Mouse (Mus musculus) induced T-regulatory cell, adult 2 months (primary cell): ENCODE results near the gene Krt222.

ENCODE experiments used
- DNase-seq: peaks from one replicate; pipeline ENCODE4 v3.0.0-alpha.2; 2012; ENCODE audit warnings: low read depth

The Krt222 gene

GRCm38 (mm10) chr11:99238468-99238867, 5.4 kb downstream of the Krt222 start:
- peak; percentile 90 for DNase-seq

GRCm38 (mm10) chr11:99231049-99231816, 12.7 kb downstream of the Krt222 start:
- DNase-seq = peak; percentile 37

GRCm38 (mm10) chr11:99230261-99231048, 13.4 kb downstream of the Krt222 start, which contains the start of gene Smarce1:
Gene Smarce1, minus strand, starts transcription at chr11:99231017.
- peak; percentile 93 for DNase-seq

GRCm38 (mm10) chr11:99229641-99230260, 14.1 kb downstream of the Krt222 start:
- peak; percentile 64 for DNase-seq

GRCm38 (mm10) chr11:99226298-99226697, 17.6 kb downstream of the Krt222 start:
- DNase-seq = no peak

GRCm38 (mm10) chr11:99223310-99223709, 20.6 kb downstream of the Krt222 start:
- no peak for DNase-seq

- DNase-seq = no peak
Observed at GRCm38 (mm10) chr11:99221811-99222210, 22.1 kb downstream of the Krt222 start.

GRCm38 (mm10) chr11:99217248-99217986, 26.5 kb downstream of the Krt222 start:
- DNase-seq = peak; percentile 30

- no peak for DNase-seq
Observed at GRCm38 (mm10) chr11:99216181-99216580, 27.7 kb downstream of the Krt222 start.

- DNase-seq = no peak
Observed at GRCm38 (mm10) chr11:99212693-99213092, 31.2 kb downstream of the Krt222 start.

GRCm38 (mm10) chr11:99211964-99212363, 31.9 kb downstream of the Krt222 start:
- DNase-seq = no peak

- no peak for DNase-seq
Observed at GRCm38 (mm10) chr11:99208105-99208669, 35.7 kb downstream of the Krt222 start.

- DNase-seq = no peak
Observed at GRCm38 (mm10) chr11:99207449-99207848, 36.4 kb downstream of the Krt222 start.

- peak; percentile 80 for DNase-seq
Observed at GRCm38 (mm10) chr11:99206954-99207353, 36.9 kb downstream of the Krt222 start.

GRCm38 (mm10) chr11:99189154-99189582, 54.7 kb downstream of the Krt222 start:
- peak; percentile 90 for DNase-seq

- DNase-seq = peak; percentile 14
Observed at GRCm38 (mm10) chr11:99187348-99187747, 56.5 kb downstream of the Krt222 start.

- DNase-seq = peak; percentile 47
Observed at GRCm38 (mm10) chr11:99186836-99187235, 57.0 kb downstream of the Krt222 start.
